Mouse (Mus musculus) left cerebral cortex, adult 2 months (tissue): Measurements from ENCODE around the gene Col16a1. TPM values are rescaled to one million over a fixed set of nuclear protein-coding genes. Genes with fewer than 3 reads are reported as not detected.
A peak's percentile ranks its signal among the peaks of the same experiment; 100 is the strongest.

ENCODE experiments used
- DNase-seq, 2 experiments: peaks; one replicate each; pipeline ENCODE4 v3.0.0; 2021 to 2022; ENCODE audit warnings: low spot score in 2 of 2, mixed read lengths in 1 of 2; ENCODE audit errors: extremely low spot score in 1 of 2
- H3K27ac ChIP-seq: fragments of 200-600 bp; 2 replicates; pipeline ENCODE4 v1.8.1; 2022
- H3K4me3 ChIP-seq: fragments of 200-600 bp; 2 replicates; pipeline ENCODE4 v1.8.1; 2022
- CTCF ChIP-seq: fragments of 200-600 bp; IDR thresholded peaks from 2 replicates; pipeline ENCODE4 v1.8.1; 2022; ENCODE audit warnings: antibody characterized with exemption, mild to moderate bottlenecking, moderate library complexity
- intact Hi-C: fragments of 180-260 bp; cut with DNase I; formaldehyde crosslinking; loops from one replicate; pipeline ENCODE4 v1.15.1; 2025
- total RNA-seq, 2 experiments: library from RNA; stranded (reverse); gene quantifications; 2 replicates each; pipeline ENCODE4 v1.2.3; 2021

The Col16a1 gene
- total RNA-seq, 2 experiments from 2014 or later: 16.2 to 20.1 TPM

DNA sequence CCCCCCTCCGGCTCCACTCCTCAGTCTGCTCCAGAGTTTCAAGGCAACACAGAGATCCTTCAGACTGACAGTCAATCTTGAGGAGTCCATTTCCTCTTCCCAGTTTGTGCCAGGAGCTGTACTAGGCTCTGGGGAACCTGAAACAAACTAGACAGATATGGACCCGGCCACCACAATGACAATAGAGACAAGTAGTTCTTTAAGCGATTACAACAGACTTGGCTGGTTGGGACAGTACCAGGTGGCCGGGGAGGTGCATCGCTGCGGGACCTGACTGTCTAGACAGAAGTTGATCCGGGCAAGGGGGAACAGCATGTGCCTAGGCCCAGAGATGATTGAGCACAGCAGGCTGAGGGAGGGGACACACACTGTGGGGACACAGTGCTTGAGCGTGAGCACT lies 53.5 kb downstream of the Col16a1 start:
- DNase-seq: no peak
- Histone ChIP-seq H3K27ac (no peak overlapping the region), H3K4me3 (no peak overlapping the region)
- intact Hi-C loops: no loop called here
- no peak for TF ChIP-seq CTCF

DNA sequence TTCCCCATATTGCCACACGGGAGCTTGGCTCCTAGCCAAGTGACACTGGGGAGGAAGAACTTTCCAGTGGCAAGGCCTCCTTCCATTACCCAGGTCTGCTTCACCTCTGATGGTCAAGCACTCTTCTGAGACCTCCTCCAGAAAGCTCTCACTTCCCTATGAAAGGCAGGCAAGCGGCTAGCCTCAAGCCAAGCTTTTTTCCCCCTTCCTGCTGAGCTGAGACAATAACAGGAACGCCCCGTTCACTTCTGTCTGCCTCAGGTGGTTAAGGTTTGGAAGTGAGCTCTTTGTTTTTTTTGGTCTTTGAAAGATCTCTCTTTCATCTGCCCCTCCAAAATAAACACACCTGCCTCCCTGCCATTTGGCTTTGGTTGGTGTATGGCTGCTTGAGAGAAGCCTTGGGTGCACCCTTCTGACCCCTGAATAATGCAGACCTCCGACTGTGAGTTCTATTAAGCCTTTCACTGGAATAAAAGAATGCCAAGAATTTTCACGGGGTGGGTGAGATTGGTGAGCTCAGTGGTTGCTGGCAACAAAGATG lies 54.5 kb downstream of the Col16a1 start, which contains the start of gene Pef1:
TSS of gene Pef1 (plus strand) at position 448 of the 541 bp plus-strand sequence.
- Histone ChIP-seq H3K4me3 (no peak within 1 kb of the TSS), H3K27ac (no peak within 1 kb of the TSS; the same call in 1 of the 2 replicates)
- no peak for TF ChIP-seq CTCF
- intact Hi-C loops: no loop called here
- no peak for DNase-seq

DNA sequence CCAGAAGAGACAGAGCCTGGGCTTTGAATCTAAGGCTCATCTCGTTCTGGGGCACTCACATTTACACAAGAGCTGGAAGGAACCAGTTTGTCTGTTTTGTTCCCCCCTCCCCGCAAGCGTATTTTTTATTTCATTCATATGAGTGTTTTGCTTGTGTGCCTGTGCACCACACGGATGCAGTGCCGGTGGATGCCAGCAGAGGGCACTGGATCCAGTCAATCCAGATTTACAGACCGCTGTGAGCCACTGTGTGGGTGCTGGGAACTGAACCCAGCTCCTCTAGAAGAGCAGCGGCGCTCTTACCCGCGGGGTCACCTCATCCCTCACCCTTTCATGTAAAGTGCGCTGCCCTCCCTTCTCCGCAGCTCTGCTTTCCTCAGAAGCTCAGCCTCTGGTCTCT lies 56.0 kb downstream of the Col16a1 start:
- peak; percentile 23 for TF ChIP-seq CTCF
- intact Hi-C loops: no loop called here

DNA sequence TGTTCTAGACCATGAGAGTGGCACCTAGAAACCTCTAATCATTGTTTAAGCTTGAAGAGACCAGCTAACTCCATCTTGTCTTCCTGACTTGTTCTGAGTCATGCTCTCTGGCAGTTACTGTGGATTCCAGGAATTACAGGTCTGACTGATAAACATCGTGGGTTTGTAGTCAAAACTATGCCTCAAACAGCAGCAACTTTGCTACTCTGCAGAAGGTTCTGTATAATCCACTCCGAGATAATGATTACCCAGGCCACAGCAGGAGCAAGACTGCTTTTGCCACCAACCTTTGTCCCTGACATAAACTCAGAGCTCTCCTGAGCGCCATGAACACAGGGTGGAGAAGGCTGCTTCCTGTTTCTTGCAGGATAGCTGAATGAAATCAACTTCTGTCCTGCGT lies 56.9 kb downstream of the Col16a1 start:
- intact Hi-C loops: no loop called here
- Histone ChIP-seq H3K4me3 (no peak overlapping the region), H3K27ac (no peak overlapping the region)
- TF ChIP-seq CTCF: no peak
- DNase-seq: no peak

More for the DNA sequence above, 56.0 kb downstream of the Col16a1 start:
- no peak overlapping the region for H3K27ac ChIP-seq
- no peak overlapping the region for H3K4me3 ChIP-seq
- DNase-seq: no peak

DNA sequence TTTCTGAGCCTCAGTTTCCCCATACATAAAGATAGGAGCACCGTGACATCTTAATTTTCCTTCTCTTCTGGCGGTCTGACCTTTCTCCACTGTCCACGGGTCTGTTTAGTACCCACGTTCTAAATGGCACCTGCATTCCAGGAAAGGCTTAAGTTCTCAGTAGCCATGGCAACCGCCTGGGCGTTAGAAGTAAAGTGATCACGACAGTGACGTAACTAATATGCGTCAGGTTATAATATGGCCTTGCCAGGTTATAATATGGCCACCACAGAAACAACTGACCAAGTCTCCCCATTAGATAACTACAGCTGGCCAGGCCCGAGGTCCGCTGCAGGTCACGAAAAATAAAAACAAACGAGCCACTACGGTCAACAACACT lies 59.4 kb downstream of the Col16a1 start:
- peak overlapping the region; percentile 82 for H3K4me3 ChIP-seq
- no peak for DNase-seq
- TF ChIP-seq CTCF: no peak
- H3K27ac ChIP-seq: peak overlapping the region; percentile 90
- intact Hi-C loops: no loop called here

DNA sequence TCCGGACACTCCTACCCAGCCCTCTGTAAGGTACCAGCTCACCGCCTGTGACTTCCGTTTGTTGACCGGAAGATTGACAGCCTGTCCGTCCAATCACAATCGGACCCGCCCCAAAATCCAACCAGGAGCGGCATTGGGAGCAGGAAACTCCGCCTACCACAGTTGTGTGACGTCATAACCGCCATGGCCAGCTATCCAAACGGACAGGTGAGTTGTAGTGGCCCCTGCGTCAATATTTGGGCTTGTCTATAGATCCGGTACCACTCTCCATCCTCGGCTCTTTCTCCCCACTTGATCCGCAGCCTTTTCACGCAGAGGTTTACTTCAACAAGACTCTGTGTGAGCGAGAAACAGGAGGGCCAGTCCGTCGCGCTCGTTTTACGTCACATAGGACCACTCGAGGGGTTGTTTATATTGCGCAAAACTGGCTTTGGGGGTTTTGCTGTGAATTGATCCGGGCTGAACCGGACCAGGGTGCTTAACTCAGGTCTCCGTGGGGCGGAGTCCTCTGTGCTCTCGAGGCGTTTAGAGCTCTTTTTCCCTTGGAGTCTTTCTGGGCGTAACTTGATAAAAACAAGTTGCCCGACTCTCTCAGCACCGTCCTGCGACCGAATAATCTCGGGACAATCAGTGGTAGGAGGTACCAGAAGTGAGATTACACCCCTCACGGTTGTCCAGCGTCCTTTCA lies 59.9 kb downstream of the Col16a1 start:
- H3K27ac ChIP-seq: peak overlapping the region; percentile 90
- no peak for TF ChIP-seq CTCF
- intact Hi-C loops: no loop called here
- peak; percentile 100 for DNase-seq
- H3K4me3 ChIP-seq: peak overlapping the region; percentile 82

DNA sequence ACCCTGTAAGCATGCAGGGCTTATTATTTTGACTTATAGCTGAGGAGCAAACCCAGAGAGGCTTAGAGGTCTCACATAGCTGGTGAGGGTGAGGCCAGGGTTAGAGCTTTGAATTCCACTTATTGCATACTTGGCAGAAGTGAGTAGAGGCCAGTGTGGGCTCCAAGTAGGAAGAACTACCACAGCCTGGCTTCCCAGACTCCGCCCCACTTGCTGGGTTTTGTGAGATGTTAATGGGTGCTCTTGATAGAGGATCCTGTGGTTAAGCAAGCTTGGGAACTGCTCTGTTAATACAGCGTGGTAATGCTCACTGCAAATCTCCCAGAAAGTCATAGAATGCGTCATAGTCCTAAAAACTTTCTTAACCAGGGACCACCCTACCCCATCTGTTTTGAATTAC lies 61.3 kb downstream of the Col16a1 start:
- H3K4me3 ChIP-seq: no peak overlapping the region
- no peak for DNase-seq
- H3K27ac ChIP-seq: 0 out of 2 replicates have a peak overlapping the region, but pooled peaks have one; percentile 6
- intact Hi-C loops: no loop called here
- no peak for TF ChIP-seq CTCF

DNA sequence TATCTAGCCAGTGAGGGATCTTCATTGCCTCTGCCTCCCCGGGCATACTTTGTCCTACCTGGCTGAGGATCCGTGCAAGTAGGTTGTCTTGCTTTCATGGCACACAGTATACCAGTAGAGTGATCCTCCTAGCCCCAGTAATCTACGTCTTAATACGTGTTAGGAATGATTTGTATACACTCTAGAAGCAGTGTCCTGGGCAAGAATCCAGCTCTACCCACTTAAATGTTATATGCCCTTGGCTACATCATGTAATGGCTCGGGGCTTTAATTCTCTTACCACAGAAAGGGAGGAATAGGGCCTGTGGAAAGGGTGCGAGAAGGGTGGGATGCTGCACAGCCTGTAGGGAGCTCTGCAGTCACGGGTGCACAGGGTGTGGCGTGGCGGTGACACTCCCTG lies 62.0 kb downstream of the Col16a1 start:
- Histone ChIP-seq H3K4me3 (no peak overlapping the region), H3K27ac (peak overlapping the region; percentile 24)
- TF ChIP-seq CTCF: no peak

DNA sequence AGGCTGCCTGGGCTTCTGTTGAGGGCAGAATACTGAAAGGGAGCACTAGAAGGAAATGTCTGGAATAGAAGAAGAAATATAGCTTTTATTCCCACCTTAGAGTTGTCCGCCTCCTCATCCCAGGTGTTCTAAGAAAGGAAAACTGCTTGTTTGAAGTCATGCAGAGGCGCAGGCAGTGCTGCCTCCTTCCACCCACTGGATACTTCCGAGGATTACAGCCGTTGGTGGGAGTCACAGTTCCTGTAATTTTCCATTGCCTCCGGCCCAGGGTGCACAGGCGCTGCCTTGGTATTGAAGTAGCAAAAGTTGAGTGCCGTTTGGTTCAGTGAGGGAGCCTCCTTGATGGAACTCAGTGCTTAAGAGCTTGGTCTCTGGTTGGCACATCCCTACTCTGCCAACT lies 62.5 kb downstream of the Col16a1 start:
- intact Hi-C loops: no loop called here
- peak; percentile 37 to 38 for DNase-seq
- no peak overlapping the region for H3K4me3 ChIP-seq
- TF ChIP-seq CTCF: no peak
- peak overlapping the region; percentile 24 for H3K27ac ChIP-seq

More for the DNA sequence above, 62.0 kb downstream of the Col16a1 start:
- DNase-seq: no peak
- intact Hi-C loops: no loop called here

DNA sequence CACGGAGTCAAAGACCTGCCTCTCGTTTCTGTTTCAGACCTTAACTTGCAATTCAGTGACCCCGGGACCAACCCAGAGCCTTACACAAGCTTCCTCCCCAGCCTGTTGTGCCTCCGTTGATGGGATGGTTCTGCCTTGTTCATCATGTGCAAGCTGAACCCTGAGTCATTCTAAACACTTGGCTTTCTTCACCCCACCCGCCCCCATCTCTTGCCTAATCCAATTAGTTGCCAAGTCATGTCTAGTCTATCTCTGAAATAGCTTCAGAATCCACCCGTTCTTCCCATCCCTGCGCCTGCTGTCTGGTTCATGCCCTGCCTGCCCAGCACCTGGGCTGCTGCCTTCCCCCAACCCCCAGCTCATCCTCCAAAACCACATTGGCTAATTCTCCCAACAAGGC lies 64.7 kb downstream of the Col16a1 start:
- intact Hi-C loops: no loop called here
- TF ChIP-seq CTCF: no peak
- no peak for DNase-seq

DNA sequence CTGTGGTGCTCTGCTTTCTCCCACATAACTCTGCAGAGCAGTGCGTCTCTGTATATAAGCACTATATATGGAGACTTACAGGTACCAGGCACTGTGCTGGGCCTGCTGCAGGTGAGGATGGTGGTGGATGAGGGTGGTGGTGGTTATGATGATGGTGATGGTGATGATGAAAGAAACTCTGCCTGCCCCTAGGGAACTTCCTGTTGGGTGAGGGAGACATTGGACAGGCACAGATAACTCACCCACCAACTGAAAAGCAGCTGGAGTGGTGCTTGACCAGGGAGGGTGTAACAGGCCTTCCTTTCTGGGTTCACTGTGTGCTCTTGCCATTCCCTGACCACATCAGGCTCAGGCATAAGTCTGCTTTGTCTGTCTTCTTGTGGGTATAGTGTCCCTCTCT lies 65.1 kb downstream of the Col16a1 start:
- no peak for TF ChIP-seq CTCF
- intact Hi-C loops: no loop called here
- no peak overlapping the region for H3K27ac ChIP-seq
- DNase-seq: no peak
- no peak overlapping the region for H3K4me3 ChIP-seq

More for the DNA sequence above, 64.7 kb downstream of the Col16a1 start:
- H3K27ac ChIP-seq: 0 out of 2 replicates have a peak overlapping the region, but pooled peaks have one; percentile 2
- H3K4me3 ChIP-seq: no peak overlapping the region

DNA sequence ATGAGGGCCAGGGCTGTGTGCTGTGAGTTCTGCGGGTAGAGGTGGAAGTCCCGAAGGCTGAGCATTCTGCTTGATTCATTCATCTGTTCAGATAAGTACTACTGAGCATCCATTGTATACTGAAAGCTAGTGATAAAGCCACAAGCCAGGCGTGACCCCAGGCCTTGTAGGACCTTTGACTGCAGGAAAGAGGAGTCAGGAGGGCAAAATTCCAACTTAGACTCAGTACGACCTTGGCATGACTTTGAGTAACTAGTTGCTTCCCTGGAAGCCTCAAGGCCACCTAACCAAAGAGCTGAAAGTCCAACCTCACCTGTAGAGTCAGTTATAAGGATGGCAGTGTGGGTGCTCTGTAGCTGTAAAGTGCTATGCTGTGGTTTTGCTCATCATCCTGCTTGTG lies 73.1 kb downstream of the Col16a1 start:
- no peak overlapping the region for H3K4me3 ChIP-seq
- no peak for DNase-seq
- intact Hi-C loops: no loop called here
- H3K27ac ChIP-seq: no peak overlapping the region
- no peak for TF ChIP-seq CTCF

DNA sequence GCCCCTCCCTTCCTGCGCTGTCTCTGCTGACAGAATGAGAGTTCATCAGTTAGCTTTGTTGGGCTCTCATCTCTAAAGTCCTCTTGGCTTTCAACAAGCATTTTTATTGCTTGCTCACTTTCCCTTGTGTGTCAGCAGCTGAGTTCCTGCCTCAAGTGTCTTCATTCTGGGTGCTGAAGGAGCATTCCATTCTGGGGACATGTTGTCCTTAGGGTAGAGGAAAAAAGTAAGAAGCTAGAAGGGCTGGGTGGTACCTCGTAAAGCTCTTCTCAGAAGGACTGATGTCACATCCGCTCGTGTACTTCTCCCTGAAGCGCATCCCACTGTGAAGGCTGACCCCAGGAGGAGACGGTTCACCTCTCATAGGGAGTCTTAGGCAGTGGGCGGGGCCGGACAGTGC lies 73.9 kb downstream of the Col16a1 start:
- DNase-seq: no peak
- Histone ChIP-seq H3K4me3 (no peak overlapping the region), H3K27ac (no peak overlapping the region)
- TF ChIP-seq CTCF: no peak
- intact Hi-C loops: no loop called here
